Mouse (Mus musculus) embryo, embryonic 11.5 days (tissue): Measurements from ENCODE around the gene Txn2.
"Not testable (repeated sequence)": the region's sequence is repeated elsewhere in the genome, so short reads cannot be mapped to it uniquely, and the experiment has no call there.

Experiments
- DNase-seq: peaks from one replicate; pipeline ENCODE4 v3.0.0-alpha.2; 2012; ENCODE audit warnings: low read depth, low spot score

Gene Txn2

GRCm38 (mm10) chr15:77879756-77880155, 49.0 kb downstream of the Txn2 start:
- DNase-seq: no peak

DNA sequence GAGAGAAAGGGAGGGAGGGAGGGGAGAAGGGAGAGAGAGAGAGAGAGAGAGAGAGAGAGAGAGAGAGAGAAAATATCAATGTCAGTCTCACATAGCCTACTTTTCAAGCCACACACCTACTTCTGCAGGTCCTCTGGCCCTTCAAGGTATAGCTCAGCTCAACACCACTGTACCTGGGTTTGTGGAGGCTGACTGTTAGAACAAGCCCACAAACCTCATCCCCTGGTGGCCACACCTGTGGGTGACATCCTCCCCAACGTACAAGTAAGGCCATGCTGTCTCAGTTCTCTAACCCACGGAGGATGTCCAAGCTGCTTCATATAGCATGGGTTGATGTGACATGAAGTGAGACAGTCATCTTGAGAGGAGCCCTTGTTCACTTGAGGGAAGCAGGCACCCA, 51.6 kb downstream of the Txn2 start:
- no peak for DNase-seq

DNA sequence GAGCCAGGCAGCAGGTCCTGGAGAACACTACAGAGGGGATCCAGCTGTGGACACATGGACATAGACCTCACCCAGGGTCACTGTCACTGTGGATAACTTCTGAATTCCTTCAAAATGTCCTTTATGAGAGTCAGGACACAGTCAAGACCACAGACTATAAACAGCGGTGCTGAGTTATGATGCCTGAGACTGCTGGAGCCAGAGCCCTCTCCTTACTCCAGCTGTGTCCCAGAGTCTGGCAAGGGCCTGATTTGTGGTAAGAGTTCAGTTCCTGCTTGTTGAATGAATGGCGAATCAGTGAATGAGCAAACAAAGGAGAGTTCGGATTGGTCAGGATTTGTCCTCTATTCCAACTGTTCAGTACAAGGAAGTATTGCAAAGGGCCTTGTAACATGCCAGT, 52.1 kb downstream of the Txn2 start:
- no peak for DNase-seq

DNA sequence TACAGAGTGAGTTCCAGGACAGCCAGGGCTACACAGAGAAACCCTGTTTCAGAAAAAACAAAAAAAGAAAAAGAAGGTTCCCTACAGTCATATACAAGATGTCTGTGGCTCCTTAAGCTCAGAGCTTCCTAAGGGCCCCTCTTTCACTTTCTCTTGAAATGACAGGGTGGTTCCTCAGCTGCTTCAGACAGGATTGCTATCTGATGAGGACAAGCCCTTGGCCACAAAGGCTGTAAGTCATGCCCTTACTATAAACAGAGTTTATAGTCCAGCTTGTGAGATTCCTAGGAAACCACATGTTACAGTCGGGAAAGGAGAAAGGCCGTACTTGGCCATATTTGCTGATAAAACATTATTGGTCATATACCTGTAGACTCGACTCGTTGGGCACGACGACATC, 52.9 kb downstream of the Txn2 start:
- no peak for DNase-seq

DNA sequence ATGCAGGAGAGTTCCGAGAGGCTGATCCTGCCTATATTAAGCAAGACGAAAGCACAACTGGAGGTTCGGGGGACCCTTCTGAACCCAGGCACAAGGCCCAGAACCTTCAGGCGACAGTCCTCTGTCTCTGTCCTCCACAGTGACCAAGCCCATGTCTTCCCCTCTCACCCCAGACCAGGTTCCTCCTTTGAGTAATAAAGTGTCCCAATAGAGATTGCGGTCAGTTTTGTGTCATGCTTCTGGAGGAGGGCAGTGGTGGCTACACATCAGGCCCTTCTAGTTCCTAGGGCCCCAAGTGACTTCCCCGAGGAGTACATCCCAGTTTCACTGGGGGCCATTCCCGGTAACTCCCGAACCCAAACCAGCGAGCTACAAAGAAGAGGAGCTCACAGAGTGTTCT, 54.0 kb downstream of the Txn2 start:
- no peak for DNase-seq

DNA sequence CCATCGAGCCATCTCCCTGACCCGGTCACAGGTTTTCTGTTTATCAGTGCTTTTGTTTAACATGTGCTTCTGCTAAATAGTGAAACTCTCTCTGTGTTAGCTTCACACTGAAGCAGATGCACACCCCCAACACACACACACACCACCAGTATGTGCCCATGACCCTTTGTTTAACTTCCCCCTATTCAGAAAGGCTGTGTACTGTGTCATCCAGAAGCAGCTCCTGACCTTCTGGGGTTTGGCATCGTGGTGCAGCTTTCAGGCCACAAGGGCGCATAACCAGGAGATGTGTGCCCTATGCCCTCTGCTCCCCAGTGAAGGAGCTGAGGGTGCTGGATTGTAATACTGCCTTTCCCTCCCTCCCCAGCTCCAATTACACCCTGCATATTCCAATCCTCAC, 54.5 kb downstream of the Txn2 start:
- DNase-seq: no peak

DNA sequence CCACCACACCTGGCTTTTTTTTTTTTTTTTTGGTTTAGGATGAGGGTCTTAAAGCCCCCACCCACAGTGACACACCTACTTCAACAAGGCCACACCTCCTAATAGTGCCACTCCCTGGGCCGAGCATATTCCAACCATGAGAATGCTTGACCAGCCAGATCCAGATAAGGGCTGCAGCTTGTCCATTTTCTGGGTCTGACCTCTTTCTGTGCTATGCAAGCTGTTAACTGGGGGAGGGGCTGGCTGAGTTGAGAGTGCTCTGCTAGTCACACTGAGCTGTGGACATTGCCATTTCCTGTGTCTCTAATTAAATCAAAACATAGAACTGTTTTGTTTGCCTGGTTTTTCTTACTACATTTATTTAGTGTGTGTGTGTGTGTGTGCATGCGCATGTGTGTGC, 55.2 kb downstream of the Txn2 start:
- no peak for DNase-seq

DNA sequence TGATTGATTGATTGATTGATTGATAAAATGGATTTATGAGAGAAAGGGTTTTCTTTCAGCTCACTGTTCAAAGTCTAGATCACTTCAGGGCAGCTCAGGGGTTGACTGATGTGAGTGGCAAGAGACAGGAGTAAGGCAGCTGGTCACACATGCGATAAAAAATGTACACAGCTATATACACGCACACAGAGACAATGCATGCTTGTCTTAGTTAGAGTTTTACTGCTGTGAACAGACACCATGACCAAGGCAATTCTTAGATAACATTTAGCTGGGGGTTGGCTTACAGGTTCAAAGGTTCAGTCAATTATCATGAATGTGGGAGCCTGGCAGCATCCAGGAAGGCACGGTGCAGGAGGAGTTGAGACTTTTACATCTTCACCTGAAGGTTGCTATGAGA, 55.8 kb downstream of the Txn2 start:
- no peak for DNase-seq

DNA sequence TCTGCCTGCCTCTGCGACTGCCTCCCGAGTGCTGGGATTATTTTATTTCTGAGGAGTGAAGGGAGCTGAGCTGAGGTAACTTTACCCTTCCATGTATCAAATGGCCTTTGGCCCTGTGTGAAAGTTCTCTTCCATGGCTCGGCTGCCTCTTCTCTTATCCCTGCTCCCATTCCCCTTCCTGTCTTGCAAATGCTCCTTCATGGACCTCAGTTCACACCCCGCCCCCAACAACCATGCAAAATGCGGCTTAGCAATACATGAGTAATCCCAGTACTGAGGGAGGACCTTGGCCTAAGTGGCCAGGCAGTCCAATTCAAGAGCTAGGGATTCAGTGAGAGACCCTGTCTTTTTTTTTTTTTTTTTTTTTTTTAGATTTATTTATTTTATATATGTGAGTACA, 60.5 kb downstream of the Txn2 start:
- DNase-seq: no peak

- not testable (repeated sequence) for DNase-seq
These were observed 61.4 kb downstream of the Txn2 start for GRCm38 (mm10) chr15:77867231-77867968.

DNA sequence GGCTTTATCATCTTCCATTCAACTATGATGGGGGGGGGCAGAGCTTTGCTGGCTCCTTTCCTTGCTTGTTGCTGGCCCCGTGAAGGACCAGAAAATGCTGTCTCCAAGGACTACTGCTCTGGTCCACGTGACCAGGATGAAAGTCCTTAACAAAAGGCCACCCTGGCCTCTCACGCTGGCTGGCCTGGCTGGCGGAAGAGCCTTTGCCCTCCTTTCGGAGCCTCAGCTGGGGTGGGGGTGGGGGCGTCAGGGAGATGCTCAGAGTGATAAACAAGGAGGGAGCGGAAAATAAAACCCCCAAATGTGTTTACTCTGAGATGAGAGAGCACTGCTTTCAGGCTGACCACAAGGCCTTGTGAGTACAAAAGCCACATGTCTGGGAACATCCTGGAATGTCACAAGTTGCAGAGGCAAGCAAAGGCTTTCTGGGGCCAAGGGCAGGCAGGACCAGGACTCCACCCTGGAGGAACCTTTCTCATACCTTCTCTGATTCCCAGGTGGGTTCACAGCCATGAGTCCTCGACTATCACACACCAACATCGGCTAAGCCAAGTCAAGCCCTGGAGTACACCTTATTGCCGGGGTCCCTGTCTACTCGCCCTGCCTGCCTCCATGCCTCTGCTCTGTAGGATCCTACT, 62.1 kb downstream of the Txn2 start:
- no peak for DNase-seq
